Mouse (Mus musculus) brain, adult 2 months (tissue): ENCODE measurements around the gene Slc25a28.
A peak's percentile ranks its signal among the peaks of the same experiment; 100 is the strongest.

ENCODE experiments used
- DNase-seq: peaks from one replicate; pipeline ENCODE4 v3.0.0; 2011; ENCODE audit warnings: low read depth, low spot score

Gene Slc25a28

GRCm38 (mm10) chr19:43642843-43643242, 31.8 kb downstream of the Slc25a28 start:
- DNase-seq, result no peak

- DNase-seq, result no peak
Observed at GRCm38 (mm10) chr19:43641833-43642232, 32.8 kb downstream of the Slc25a28 start.

GRCm38 (mm10) chr19:43630466-43631251, 44.0 kb downstream of the Slc25a28 start:
- DNase-seq, result peak; percentile 94

- DNase-seq, result no peak
Observed at GRCm38 (mm10) chr19:43629088-43629487, 45.6 kb downstream of the Slc25a28 start.

GRCm38 (mm10) chr19:43627345-43627744, 47.3 kb downstream of the Slc25a28 start:
- DNase-seq, result no peak

GRCm38 (mm10) chr19:43626160-43626559, 48.5 kb downstream of the Slc25a28 start:
- DNase-seq, result no peak

GRCm38 (mm10) chr19:43623913-43624312, 50.8 kb downstream of the Slc25a28 start:
- peak; percentile 76 for DNase-seq

- no peak for DNase-seq
Observed at GRCm38 (mm10) chr19:43619916-43620479, 54.7 kb downstream of the Slc25a28 start.

- no peak for DNase-seq
Observed at GRCm38 (mm10) chr19:43618505-43619030, 56.1 kb downstream of the Slc25a28 start.

- no peak for DNase-seq
Observed at GRCm38 (mm10) chr19:43617761-43618349, 56.8 kb downstream of the Slc25a28 start.

GRCm38 (mm10) chr19:43616889-43617288, 57.8 kb downstream of the Slc25a28 start:
- no peak for DNase-seq

GRCm38 (mm10) chr19:43616415-43616861, 58.2 kb downstream of the Slc25a28 start:
- no peak for DNase-seq

GRCm38 (mm10) chr19:43615571-43616414, 58.9 kb downstream of the Slc25a28 start:
- DNase-seq, result no peak

GRCm38 (mm10) chr19:43615074-43615445, 59.6 kb downstream of the Slc25a28 start:
- DNase-seq, result no peak

- no peak for DNase-seq
Observed at GRCm38 (mm10) chr19:43614341-43615073, 60.2 kb downstream of the Slc25a28 start.
